Mouse (Mus musculus) ovary, postnatal 10 days (tissue): ENCODE results near the gene Mtor.

Experiments used
- DNase-seq: peaks from one replicate; pipeline ENCODE4 v3.0.0; 2022; ENCODE audit warnings: low spot score

The Mtor gene

DNA sequence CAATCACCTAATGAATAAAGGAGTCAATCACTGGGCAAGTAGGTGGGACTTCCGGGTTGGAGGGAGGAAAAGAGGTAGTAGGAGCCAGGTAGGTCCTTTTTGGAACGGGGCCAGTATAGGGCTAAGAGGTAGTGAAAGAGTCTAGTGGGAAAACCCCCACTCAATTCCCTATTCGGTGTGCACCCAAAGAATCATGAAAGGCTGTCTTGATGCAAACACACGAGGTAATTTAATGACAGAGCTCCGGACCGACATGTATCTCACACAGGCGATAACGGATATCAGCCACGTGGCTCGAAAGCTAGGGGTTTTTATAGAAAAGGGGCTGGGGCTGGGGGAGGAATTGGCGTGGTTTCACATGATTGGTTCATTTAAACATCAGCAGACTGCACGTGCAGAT is 150.4 kb downstream of the Mtor start:
- no peak for DNase-seq

DNA sequence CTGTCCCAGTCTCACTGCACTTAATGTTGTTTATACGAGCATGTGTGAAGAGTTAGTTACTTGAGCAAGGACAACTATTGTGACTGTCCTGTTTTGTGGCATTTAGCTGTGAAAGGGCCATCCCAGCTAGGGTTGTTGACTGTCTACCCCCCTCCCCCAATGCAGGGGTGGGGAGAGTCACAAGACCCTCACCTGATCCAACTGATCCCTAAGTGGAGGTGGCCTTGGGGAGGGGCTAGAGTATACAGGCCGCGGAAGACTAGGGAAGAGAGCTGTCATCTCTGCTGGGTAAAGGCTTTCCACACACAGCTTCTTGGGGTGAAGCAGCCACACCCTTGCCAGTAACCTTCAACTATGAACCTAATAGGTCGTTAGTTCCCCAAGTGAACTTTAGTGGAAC is 151.9 kb downstream of the Mtor start:
- DNase-seq: no peak

DNA sequence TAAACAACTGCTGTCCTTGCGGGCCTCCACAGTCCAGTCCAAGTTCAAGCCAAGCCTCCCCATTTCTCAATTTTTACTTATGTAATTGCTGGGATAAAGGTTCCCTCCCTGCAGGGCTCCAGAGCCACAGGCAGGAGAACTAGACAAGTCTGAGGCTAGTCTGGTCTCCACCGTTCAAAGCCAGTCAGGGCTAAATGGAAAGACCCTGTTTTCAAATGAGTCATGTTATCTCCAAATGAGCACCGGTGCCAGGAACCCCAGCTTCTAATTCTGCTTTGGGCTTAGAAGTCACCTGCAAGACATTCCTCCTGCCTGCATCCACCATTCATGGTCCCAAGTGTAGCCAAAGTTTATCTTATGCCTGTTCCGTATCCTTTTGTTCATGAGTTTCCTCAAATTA is 153.5 kb downstream of the Mtor start:
- no peak for DNase-seq

DNA sequence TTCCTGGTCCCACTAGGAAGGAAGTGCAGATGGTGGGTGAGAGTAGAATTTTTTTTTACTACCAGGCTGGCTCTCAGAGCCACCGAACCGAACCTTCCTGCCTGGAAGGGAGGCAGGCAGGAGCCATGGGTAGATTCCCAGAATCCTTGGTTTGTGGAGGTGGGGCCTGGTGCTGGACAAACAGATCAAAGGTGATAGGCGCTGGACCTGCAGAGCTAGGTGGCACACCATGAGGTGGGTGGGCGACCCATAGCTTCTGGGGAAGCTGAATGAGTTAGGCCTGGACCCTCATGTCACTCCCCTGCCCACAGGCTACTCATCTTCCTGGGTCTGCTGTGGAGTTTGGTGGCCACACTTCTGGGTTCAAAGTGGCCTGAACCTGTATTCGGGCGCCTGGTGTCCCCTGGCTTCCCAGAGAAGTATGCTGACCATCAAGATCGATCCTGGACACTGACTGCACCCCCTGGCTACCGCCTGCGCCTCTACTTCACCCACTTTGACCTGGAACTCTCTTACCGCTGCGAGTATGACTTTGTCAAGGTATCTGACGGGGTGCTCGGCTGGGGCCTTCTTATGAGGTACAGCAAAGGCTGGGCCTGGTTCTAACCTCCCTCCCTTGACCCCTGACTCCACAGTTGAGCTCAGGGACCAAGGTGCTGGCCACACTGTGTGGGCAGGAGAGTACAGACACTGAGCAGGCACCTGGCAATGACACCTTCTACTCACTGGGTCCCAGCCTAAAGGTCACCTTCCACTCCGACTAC is 154.1 kb downstream of the Mtor start, which contains the start of gene Masp2:
Gene Masp2, plus strand, starts transcription at position 198 of the 764 bp plus-strand sequence.
- no peak for DNase-seq

DNA sequence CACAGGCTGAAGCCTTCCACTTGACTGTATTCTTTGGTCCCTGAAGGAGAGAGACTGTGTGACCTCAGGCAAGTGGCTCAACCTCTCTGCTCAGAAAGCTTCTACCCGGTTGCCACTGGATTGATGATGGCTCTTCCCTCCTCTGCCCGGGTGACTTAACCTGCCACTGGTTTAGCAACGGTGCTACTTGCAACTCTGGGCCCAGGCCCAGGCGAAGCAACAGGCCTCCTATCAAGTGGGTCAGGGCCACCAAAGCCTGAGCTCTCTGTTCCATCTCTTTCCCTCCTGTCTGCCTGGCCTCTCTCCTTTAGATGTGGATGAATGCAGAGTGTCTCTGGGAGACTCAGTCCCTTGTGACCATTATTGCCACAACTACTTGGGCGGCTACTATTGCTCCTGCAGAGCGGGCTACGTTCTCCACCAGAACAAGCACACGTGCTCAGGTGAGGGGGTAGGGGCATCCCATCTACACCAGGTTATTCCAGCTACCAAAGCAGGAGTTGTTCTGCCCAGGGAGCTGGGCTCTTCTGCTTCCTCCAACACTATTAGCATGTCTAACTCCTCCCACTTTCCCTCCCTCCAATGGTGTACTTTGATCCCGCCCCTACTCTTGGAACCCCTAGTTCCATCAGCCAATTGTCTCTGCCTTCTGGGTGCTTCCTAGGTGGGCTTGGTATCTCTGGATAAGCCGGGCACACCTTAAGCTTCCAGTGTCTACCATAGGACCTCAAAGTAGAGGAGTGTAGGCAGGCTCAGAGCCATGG is 155.1 kb downstream of the Mtor start:
- DNase-seq: no peak

DNA sequence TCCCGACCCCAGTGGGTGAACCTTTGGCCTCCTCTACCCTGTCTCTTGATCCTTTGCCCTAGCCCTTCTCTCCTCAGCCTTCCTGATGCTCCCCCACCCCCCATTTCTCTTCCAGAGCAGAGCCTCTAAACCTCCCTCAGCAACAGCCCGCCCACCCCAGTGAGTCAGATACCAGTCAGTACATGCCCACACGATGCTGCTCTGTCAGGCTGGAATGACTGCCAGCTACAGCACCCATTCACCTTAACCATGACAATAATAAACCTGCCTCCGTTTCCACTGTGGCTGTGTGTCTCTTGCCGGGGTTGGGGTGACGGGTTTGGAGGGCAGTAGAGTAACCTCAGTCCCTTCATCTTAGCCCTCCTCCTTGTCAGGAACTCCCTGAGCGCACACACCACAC is 155.7 kb downstream of the Mtor start:
- no peak for DNase-seq

DNA sequence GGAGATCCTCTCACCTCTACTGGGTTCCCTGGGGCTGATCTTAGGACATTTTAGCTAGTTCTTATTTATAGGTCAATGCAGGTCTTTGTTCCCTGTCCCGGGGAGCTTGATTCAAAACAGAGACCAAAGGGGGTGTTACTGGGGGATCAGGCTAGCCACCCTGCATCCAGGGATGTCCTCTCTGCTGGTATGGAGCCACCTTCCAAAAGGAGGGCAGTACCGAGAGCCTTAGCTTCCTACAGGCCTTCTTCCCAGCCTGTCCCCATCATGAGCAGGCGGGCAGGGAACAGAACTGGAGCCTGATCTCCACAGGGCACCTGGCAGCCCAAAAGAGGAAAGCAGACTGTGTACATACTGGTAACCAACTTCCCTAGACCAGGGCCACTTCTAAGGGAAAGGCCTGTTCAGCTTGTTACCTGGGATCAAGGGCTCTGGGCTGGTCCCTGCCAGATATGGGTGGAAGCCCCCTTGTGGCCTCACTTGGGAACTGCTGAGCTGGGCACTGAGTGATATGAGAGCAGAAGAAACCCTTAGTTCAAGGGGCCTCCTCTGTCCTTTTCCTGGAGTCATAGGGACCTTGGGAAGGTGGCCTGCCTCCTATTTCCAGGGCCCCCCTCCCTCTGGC is 156.2 kb downstream of the Mtor start:
- DNase-seq: no peak
